Mouse (Mus musculus): Measurements from ENCODE around the gene Olfr1199. TPM values are rescaled to one million over a fixed set of nuclear protein-coding genes. Genes with fewer than 3 reads are reported as not detected.

The Olfr1199 gene
- not detected in 2 replicates for total RNA-seq (2017)

DNA sequence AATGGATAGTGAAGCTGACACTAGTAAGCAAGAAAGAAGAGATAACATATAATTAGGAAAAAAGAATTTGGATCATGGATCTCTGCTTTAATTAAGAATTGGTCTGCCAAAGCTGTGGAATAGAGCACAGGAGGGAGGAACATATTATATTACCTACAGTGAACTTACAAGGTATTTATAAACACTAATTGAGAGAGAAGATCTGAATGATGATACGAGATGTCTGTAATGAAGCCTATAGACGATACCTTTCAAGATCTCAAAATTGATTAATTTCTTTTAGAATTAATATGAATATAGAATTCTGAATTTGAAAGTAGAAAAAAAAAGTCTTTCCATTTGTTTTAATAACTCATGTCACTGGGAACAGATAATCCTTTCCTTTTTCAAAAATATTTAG is at the start of gene Olfr1199:
Olfr1199 (minus strand) TSS at position 101 of the 400 bp plus-strand sequence.
- no peak for ATAC-seq (replicated peaks in 1 of 2; ENCODE audit: insufficient read depth in 1 of 2, low FRiP score in 2 of 2, low TSS enrichment in 1 of 2, low read depth in 1 of 2, poor library complexity in 2 of 2, severe bottlenecking in 2 of 2)

DNA sequence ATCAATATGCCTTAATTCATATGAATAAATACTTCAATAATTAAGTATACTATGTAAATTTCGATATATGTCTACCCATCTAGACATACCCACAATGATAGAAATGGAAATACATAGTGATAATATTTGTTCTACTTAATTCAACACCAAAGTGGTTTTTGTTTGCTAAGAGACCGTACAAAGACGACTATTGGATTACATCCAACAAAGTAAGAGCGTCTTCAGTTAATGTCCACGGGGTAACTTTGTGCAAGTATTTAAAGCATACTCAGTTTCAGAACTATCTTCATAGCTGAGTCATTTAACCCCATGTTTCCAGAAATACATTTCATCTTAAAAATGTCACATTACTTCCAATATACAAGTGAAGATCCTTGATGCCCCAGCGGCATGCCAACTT is 32.5 kb upstream of the Olfr1199 start, which contains the start of gene Olfr1201:
Olfr1201 (plus strand) TSS at position 301 of the 400 bp plus-strand sequence.
- no peak for ATAC-seq (replicated peaks in 1 of 2; ENCODE audit: insufficient read depth in 1 of 2, low FRiP score in 2 of 2, low TSS enrichment in 1 of 2, low read depth in 1 of 2, poor library complexity in 2 of 2, severe bottlenecking in 2 of 2)

DNA sequence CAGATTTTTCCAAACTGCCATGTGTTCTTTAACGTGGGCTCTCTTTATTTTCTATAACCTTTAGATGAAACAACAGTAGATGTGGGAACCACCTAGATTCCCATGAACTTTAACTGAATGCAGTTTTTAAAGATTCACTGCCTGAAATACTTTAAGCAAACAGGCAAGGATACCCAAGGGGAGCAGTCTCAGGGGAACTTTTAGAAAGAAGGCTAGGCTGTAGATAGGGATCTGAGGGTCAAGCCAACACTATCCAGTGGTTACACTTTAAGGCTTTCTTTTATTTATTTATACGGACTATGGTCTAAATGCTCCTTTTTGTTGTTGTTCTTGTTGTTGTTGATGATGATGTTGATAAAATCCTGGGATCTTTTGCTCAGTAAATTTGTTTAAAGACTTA is 10.1 kb upstream of the Olfr1199 start, which contains the start of gene Olfr1200:
Olfr1200 (minus strand) TSS at position 101 of the 400 bp plus-strand sequence.
- ATAC-seq (replicated peaks in 1 of 2; ENCODE audit: insufficient read depth in 1 of 2, low FRiP score in 2 of 2, low TSS enrichment in 1 of 2, low read depth in 1 of 2, poor library complexity in 2 of 2, severe bottlenecking in 2 of 2), result no peak

DNA sequence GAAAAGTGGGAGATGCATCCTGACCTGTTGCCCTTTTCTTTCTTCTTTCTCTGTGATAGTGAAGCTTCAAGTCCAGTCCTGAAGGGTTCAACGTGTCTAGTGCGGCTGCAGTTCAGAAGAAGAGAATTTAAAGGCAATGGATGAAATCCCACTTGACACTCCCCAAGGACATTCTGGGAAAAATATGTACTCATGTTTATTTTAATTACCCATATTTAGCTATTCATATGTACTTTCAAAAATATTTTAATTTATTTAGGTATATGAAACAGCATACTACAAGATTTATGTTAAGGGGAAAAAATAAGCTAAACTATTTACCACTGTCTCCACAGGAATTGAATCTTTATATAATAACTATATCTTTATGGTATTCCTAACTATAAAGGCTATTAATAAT is 9.0 kb downstream of the Olfr1199 start, which contains the start of gene Olfr1198:
Olfr1198 (minus strand) TSS at position 101 of the 400 bp plus-strand sequence.
- ATAC-seq (replicated peaks in 1 of 2; ENCODE audit: insufficient read depth in 1 of 2, low FRiP score in 2 of 2, low TSS enrichment in 1 of 2, low read depth in 1 of 2, poor library complexity in 2 of 2, severe bottlenecking in 2 of 2), result no peak

DNA sequence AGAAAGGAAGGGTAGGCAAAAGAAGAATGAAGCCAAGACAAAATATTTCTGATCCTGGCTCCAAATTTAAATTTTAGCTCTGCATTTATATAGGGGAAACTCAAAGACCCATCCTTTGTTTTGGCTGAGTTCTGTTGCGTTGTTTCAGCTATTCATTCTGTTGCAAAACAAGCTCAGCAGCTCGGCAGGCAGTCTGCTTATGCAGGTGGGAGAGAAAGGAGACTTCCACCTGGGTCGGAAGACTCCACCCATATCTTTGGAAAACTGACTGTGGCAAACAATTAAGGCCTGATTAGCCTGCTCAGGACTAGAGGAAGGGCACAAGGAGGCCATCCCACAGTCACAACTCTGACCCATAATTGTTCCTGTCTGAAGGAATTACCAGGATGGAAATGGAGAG is 16.9 kb downstream of the Olfr1199 start:
- no peak for ATAC-seq (replicated peaks in 1 of 2; ENCODE audit: insufficient read depth in 1 of 2, low FRiP score in 2 of 2, low TSS enrichment in 1 of 2, low read depth in 1 of 2, poor library complexity in 2 of 2, severe bottlenecking in 2 of 2)

DNA sequence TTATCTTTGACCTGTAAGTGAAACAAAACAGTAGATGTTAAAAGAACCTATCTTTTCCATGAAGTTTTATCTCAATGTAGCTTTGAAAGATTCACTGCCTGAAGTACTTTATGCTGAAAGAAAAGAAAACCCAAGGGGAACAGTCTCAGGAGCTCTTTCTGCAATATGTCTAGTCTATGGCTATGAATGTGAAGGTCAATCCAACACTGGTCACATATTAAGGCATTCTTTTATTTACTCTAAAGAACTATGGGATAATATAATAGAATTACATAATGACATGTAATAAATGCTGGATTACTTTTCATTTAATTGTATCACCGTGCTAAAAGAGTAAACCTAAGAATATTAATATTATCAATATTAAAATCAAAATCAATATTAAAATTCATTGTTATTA is 28.0 kb downstream of the Olfr1199 start, which contains the start of gene Olfr1197:
Olfr1197 (minus strand) TSS at position 101 of the 400 bp plus-strand sequence.
- no peak for ATAC-seq (replicated peaks in 1 of 2; ENCODE audit: insufficient read depth in 1 of 2, low FRiP score in 2 of 2, low TSS enrichment in 1 of 2, low read depth in 1 of 2, poor library complexity in 2 of 2, severe bottlenecking in 2 of 2)

DNA sequence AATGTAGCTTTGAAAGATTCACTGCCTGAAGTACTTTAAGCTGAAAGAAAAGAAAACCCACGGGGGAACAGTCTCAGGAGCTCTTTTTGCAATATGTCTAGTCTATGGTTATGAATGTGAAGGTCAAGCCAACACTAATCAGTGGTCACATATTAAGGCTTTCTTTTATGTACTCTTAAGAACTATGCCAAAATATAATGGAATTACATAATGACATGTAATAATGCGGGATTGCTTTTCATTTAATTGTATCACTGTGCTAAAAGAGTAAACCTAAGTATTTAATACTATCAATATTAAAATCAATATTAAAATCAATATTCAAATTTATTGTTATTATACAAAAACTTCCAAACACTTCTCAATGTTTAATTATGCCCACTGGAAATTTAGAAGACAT is 55.8 kb downstream of the Olfr1199 start, which contains the start of gene Olfr1196:
Olfr1196 (minus strand) TSS at position 101 of the 400 bp plus-strand sequence.
- ATAC-seq (replicated peaks in 1 of 2; ENCODE audit: insufficient read depth in 1 of 2, low FRiP score in 2 of 2, low TSS enrichment in 1 of 2, low read depth in 1 of 2, poor library complexity in 2 of 2, severe bottlenecking in 2 of 2), result no peak

Other genes with a start within 250 kb of the Olfr1199 start
- gene Olfr1186, start 241.9 kb downstream of the Olfr1199 start, total RNA-seq (2017), result not detected in 2 replicates
- gene Olfr1188, start 203.5 kb downstream of the Olfr1199 start, total RNA-seq (2017), result not detected in 2 replicates
- gene Olfr1189, start 174.0 kb downstream of the Olfr1199 start, total RNA-seq (2017), result not detected in 2 replicates
- not detected in 2 replicates for gene Olfr1191-ps1, start 119.9 kb downstream of the Olfr1199 start, total RNA-seq (2017)
- not detected in 2 replicates for gene Olfr1192-ps1, start 112.0 kb downstream of the Olfr1199 start, total RNA-seq (2017)
- not detected in 2 replicates for gene Olfr1193, start 84.8 kb downstream of the Olfr1199 start, total RNA-seq (2017)
- not detected in 2 replicates for gene Olfr1195, start 71.3 kb downstream of the Olfr1199 start, total RNA-seq (2017)
- gene Olfr1196, start 55.9 kb downstream of the Olfr1199 start, total RNA-seq (2017), result not detected in 2 replicates
- gene Olfr1197, start 28.1 kb downstream of the Olfr1199 start, total RNA-seq (2017), result not detected in 2 replicates
- not detected in 2 replicates for gene Olfr1198, start 9.1 kb downstream of the Olfr1199 start, total RNA-seq (2017)
- not detected in 2 replicates for gene Olfr1200, start 10.0 kb upstream of the Olfr1199 start, total RNA-seq (2017)
- gene Olfr1201, start 32.6 kb upstream of the Olfr1199 start, total RNA-seq (2017), result not detected in 2 replicates
- gene Olfr1202, start 54.0 kb upstream of the Olfr1199 start, total RNA-seq (2017), result not detected in 2 replicates
- gene Olfr1205, start 69.3 kb upstream of the Olfr1199 start, total RNA-seq (2017), result not detected in 2 replicates
- gene Olfr1204, start 88.8 kb upstream of the Olfr1199 start, total RNA-seq (2017), result not detected in 2 replicates
- gene Olfr1206, start 102.8 kb upstream of the Olfr1199 start, total RNA-seq (2017), result not detected in 2 replicates
- not detected in 2 replicates for gene Olfr1208, start 141.8 kb upstream of the Olfr1199 start, total RNA-seq (2017)
- gene Olfr1209, start 154.7 kb upstream of the Olfr1199 start, total RNA-seq (2017), result not detected in 2 replicates
- gene Olfr1211, start 177.6 kb upstream of the Olfr1199 start, total RNA-seq (2017), result not detected in 2 replicates
- not detected in 2 replicates for gene Olfr1212, start 193.5 kb upstream of the Olfr1199 start, total RNA-seq (2017)
- gene Gm13762, start 219.8 kb upstream of the Olfr1199 start, total RNA-seq (2017), result not detected in 2 replicates
- not detected in 2 replicates for gene Olfr1214, start 232.2 kb upstream of the Olfr1199 start, total RNA-seq (2017)
- not detected in 2 replicates for gene Olfr1215, start 246.5 kb upstream of the Olfr1199 start, total RNA-seq (2017)

Data from hematopoietic stem cell, adult 5-6 weeks (primary cell).